Mouse (Mus musculus) liver, postnatal 0 days (tissue): ENCODE measurements around the gene Rbms3.

Experiments
- CTCF ChIP-seq: sonication (generic); IDR thresholded peaks from 2 replicates; pipeline ENCODE4 v1.5.1; 2016; ENCODE audit warnings: antibody characterized with exemption, low read depth
- EP300 ChIP-seq: IDR thresholded peaks from 2 replicates; pipeline ENCODE4 v1.6.1; 2016; ENCODE audit warnings: antibody characterized with exemption, low read depth, mild to moderate bottlenecking

DNA sequence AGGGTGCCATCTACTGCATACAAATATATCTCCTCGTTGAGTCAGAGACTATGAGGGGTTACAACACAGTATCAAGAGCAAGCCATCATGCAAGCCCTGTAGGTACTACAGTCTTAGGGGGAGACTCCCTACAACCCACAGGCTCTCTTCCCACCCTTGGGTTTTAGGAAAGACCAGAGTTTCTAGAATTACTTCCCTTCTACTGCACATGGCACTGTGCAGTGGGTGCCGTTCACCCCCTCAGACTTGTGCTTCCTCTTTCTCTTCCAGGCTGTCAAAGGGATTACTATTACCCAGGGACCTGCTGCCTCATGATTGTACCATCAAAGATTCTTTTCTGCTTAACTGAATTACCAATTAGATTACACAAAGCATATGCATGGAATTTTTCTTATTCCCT is 16.4 kb upstream of the Rbms3 start:
- TF ChIP-seq EP300: no peak
- TF ChIP-seq CTCF: no peak
